Mouse (Mus musculus) ES-E14 (cell line): ENCODE data around the gene Macf1.

Source experiments
- CHD2 ChIP-seq: IDR thresholded peaks from 2 replicates; pipeline ENCODE4 v1.6.1; 2014; ENCODE audit warnings: mild to moderate bottlenecking, low read depth, low read length, inconsistent platforms
- ZNF384 ChIP-seq: IDR thresholded peaks from 2 replicates; pipeline ENCODE4 v1.6.1; 2012; ENCODE audit warnings: low read depth, low read length, inconsistent platforms

DNA sequence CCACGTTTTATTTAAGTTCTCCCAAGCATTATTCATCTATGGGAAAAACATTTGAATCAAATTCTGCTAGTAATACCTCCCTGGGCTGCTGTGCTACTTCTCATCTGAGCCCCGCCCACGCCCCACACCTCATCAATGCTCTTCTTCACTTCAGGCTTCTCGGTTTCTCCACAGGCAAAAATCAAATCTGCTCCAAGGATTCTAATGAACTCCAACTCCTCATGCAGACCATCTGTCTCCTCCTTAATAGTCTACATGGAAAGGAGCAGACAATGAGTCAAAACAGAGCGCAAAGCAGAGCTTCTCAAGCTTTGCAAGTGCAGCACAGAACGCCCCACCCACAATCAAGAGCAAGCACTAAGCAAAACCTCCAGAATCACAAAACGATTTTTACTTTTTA lies 301.0 kb downstream of the Macf1 start:
- no peak for TF ChIP-seq ZNF384
- TF ChIP-seq CHD2: no peak
